Comparison of ENCODE assay signal across 10 mouse cellular contexts in the genomic region with DNA sequence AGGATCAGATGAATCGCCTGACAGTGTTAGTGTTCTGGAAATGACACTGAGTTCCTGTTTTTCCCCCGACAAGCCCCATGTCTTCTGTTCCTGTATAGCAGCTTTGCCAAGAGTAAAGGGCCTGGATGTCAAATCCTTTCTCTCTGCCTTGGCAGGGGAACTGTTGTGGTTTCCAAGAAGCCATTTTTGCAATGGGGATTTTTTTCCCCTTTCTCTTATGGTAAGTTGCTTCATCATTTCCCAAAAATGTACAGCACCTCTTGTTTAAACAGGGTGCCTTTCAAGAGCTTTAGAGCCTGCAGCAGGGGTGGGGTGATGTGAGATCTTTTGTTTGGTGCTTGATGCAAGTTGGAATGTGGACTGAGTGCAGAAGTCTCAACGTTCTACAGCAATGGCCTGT.
A peak's percentile ranks its signal among the peaks of the same experiment; 100 is the strongest.
DNase-seq lines count a peak whose midpoint lies in the region; ATAC-seq and TF ChIP-seq lines count a peak whose summit lies in the region.
"Had no signal": no experiment of that assay in that cellular context is flagged by ENCODE, and none has a peak within 500 bp of the region (broad histone marks: within the 10 kb centered on the region; RNA-seq: fewer than 3 reads in every experiment).

No protein-coding gene starts in this region.

- TF ChIP-seq CTCF in brain, embryonic 14.5 days (IDR thresholded peaks at IDR 0.05; ENCODE audit: borderline replicate concordance, extremely low read depth, insufficient read depth, insufficient read length): no peak
- no peak for TF ChIP-seq CTCF in small intestine, adult 2 months (IDR thresholded peaks at IDR 0.05; ENCODE audit: extremely low read depth, insufficient read length, insufficient replicate concordance, low read depth, low read length)

- H3K4me1 ChIP-seq in liver, embryonic 15.5 days (replicated peaks): peaks cover 38% of the 10 kb centered on the region
- H3K4me1 ChIP-seq in liver, embryonic 11.5 days (replicated peaks; ENCODE audit: control insufficient read depth, insufficient read depth, low read length): peaks cover 21% of the 10 kb centered on the region
- H3K4me1 ChIP-seq in small intestine, adult 2 months (ENCODE audit: control insufficient read depth, insufficient read depth, insufficient read length, low read length): peaks cover 3% of the 10 kb centered on the region; the same call in 1 of the 2 replicates
- H3K4me1 ChIP-seq in forebrain, embryonic 13.5 days: peaks cover 27% of the 10 kb centered on the region

- H3K9ac ChIP-seq in liver, embryonic 15.5 days: no peak overlapping the region
- no peak overlapping the region for H3K9ac ChIP-seq in liver, embryonic 11.5 days (ENCODE audit: low read depth, low read length)
- no peak overlapping the region for H3K9ac ChIP-seq in forebrain, embryonic 13.5 days

- no peak for DNase-seq in liver, embryonic 11.5 days (ENCODE audit: low spot score)
- peak; percentile 40 for DNase-seq in brain, embryonic 14.5 days (ENCODE audit: low read depth)
- no peak for DNase-seq in frontal cortex, adult 2 months (ENCODE audit: extremely low spot score in 1 of 2, low spot score in 1 of 2)
- DNase-seq: adrenal gland, postnatal 36 days had no signal

- no peak overlapping the region for H3K4me2 ChIP-seq in liver, embryonic 15.5 days
- no peak overlapping the region for H3K4me2 ChIP-seq in liver, embryonic 11.5 days
- no peak overlapping the region for H3K4me2 ChIP-seq in forebrain, embryonic 13.5 days

- no peaks in the 10 kb centered on the region for H3K9me3 ChIP-seq in liver, embryonic 15.5 days (replicated peaks)
- H3K9me3 ChIP-seq in liver, embryonic 11.5 days (ENCODE audit: control insufficient read depth, low read length): no peaks in the 10 kb centered on the region
- no peaks in the 10 kb centered on the region for H3K9me3 ChIP-seq in forebrain, embryonic 13.5 days (replicated peaks)

- no peak for TF ChIP-seq POLR2A in brain, embryonic 14.5 days (IDR thresholded peaks at IDR 0.05; ENCODE audit: borderline replicate concordance, extremely low read depth, insufficient read depth, insufficient read length, poor library complexity, severe bottlenecking)
- TF ChIP-seq POLR2A in small intestine, adult 2 months (IDR thresholded peaks at IDR 0.05; ENCODE audit: low read depth, low read length): no peak

- H3K4me3 ChIP-seq in liver, embryonic 15.5 days (replicated peaks): no peak overlapping the region
- H3K4me3 ChIP-seq in liver, embryonic 11.5 days (ENCODE audit: low read depth, low read length): no peak overlapping the region
- no peak overlapping the region for H3K4me3 ChIP-seq in small intestine, adult 2 months (ENCODE audit: low read depth, low read length)
- H3K4me3 ChIP-seq in forebrain, embryonic 13.5 days: no peak overlapping the region
- H3K4me3 ChIP-seq: erythroblast, embryonic 14.5 days had no signal

- peak overlapping the region; percentile 31 for H3K27ac ChIP-seq in liver, embryonic 15.5 days (replicated peaks)
- H3K27ac ChIP-seq in liver, embryonic 11.5 days (ENCODE audit: low read depth, low read length): no peak overlapping the region; the same call in 1 of the 2 replicates
- H3K27ac ChIP-seq in small intestine, adult 2 months (ENCODE audit: insufficient read depth, low read depth, low read length): 0 out of 2 replicates have a peak overlapping the region, but pooled peaks have one; percentile 49
- no peak overlapping the region for H3K27ac ChIP-seq in forebrain, embryonic 13.5 days

- ATAC-seq in liver, embryonic 15.5 days (ENCODE audit: insufficient read depth): no peak
- ATAC-seq in liver, embryonic 11.5 days (replicated peaks; ENCODE audit: low FRiP score): no peak
- ATAC-seq in hematopoietic stem cell, adult 5-6 weeks (replicated peaks in 1 of 2; ENCODE audit: insufficient read depth in 1 of 2, low FRiP score in 2 of 2, low TSS enrichment in 1 of 2, low read depth in 1 of 2, poor library complexity in 2 of 2, severe bottlenecking in 2 of 2): peak; percentile 70 to 74
- ATAC-seq in forebrain, embryonic 13.5 days: no peak
- ATAC-seq: midbrain, embryonic 16.5 days had no signal

- H3K27me3 ChIP-seq in liver, embryonic 15.5 days: no peaks in the 10 kb centered on the region
- H3K27me3 ChIP-seq in liver, embryonic 11.5 days (replicated peaks; ENCODE audit: control insufficient read depth, insufficient read depth, low read length): no peaks in the 10 kb centered on the region
- H3K27me3 ChIP-seq in small intestine, adult 2 months (ENCODE audit: control insufficient read depth, insufficient read depth, low read length): no peaks in the 10 kb centered on the region
- H3K27me3 ChIP-seq in forebrain, embryonic 13.5 days: no peaks in the 10 kb centered on the region

- 34% methylated on average over 3 of the region's 3 CpGs for WGBS in liver, embryonic 15.5 days (ENCODE audit: insufficient replicate concordance)
- 48% methylated on average over 3 of the region's 3 CpGs for WGBS in liver, embryonic 11.5 days
- 59% methylated on average over 3 of the region's 3 CpGs for WGBS in small intestine, adult 2 months
- 77% methylated on average over 3 of the region's 3 CpGs for WGBS in forebrain, embryonic 13.5 days

- peaks cover 9% of the 10 kb centered on the region; the same call in 1 of the 2 replicates for H3K36me3 ChIP-seq in liver, embryonic 15.5 days (replicated peaks)
- H3K36me3 ChIP-seq in liver, embryonic 11.5 days (ENCODE audit: control insufficient read depth, insufficient read depth, low read length): no peaks in the 10 kb centered on the region
- peaks cover 7% of the 10 kb centered on the region for H3K36me3 ChIP-seq in small intestine, adult 2 months (ENCODE audit: control insufficient read depth, insufficient read depth, low read length)
- H3K36me3 ChIP-seq in forebrain, embryonic 13.5 days (ENCODE audit: poor library complexity, severe bottlenecking): no peaks in the 10 kb centered on the region

Comparison
In these comparisons a context has a peak if more than half of its experiments do, and no peak if none do; other contexts are left out.
1. H3K27ac ChIP-seq: peak in liver, embryonic 15.5 days (single experiment) and small intestine, adult 2 months (single experiment); none in liver, embryonic 11.5 days (single experiment) and forebrain, embryonic 13.5 days (single experiment).
2. ATAC-seq: peak in hematopoietic stem cell, adult 5-6 weeks (2 of 2); none in liver, embryonic 15.5 days (single experiment), liver, embryonic 11.5 days (single experiment) and forebrain, embryonic 13.5 days (single experiment).